Mouse (Mus musculus) cerebellum, adult 18-20 months (tissue): ENCODE measurements around the gene Zpr1.
A peak's percentile ranks its signal among the peaks of the same experiment; 100 is the strongest.

Experiments
- DNase-seq, 2 experiments: peaks; one replicate each; pipeline ENCODE4 v3.0.0; 2021

The Zpr1 gene

DNA sequence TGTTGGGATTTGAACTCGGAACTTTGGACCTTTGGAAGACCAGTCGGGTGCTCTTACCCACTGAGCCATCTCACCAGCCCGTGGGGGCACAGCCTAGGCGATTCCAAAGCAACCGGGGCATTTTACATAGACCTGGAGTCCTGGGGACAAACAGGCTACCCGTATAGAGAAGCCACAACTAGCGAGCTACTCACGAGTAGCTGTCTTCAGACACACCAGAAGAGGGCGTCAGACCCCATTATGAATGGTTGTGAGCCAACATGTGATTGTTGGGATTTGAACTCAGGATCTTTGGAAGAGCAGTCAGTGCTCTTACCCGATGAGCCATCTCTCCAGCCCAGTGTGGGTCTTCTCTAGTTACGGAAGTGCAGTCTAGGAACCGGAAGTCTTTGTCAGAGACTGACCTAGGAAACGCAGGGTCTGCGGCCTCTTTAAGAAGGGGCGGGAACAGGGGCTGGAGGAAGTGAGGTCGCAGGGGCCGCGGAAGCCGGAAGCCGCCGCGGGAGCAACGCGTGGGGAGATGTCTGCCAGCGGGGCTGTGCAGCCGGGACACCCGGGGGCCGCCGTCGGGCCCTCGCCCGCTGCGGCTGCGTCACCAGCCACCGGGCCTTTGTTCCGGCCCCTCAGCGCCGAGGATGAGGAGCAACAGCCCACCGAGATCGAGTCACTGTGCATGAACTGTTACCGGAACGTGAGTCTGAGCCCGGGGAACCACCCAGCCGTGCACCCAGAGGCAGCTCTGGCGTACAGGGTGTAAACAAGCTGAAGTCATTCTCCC lies at the start of gene Zpr1:
Gene Zpr1, plus strand, starts transcription at position 388 of the 778 bp plus-strand sequence.
- DNase-seq, result peak; percentile 87 to 91

DNA sequence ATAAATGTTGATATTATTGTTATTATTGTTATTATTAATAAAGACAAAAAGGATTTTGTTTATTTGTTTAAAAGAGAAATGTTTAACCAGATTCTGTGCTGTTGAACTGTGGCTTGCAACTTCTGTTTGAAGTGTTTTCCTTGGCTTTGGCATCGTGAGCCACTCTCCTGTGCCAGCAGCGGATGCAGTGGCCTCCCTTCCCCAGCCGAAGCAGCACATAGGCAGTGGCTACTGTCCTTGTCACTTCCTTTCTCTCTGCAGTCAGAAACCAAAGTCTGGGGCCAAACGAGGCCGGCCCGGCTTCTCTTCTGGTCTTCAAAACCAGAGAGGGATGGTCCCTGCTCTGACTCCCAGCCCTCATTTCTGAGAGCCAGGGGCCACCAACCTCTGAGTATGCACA lies 49.8 kb upstream of the Zpr1 start:
- no peak for DNase-seq

DNA sequence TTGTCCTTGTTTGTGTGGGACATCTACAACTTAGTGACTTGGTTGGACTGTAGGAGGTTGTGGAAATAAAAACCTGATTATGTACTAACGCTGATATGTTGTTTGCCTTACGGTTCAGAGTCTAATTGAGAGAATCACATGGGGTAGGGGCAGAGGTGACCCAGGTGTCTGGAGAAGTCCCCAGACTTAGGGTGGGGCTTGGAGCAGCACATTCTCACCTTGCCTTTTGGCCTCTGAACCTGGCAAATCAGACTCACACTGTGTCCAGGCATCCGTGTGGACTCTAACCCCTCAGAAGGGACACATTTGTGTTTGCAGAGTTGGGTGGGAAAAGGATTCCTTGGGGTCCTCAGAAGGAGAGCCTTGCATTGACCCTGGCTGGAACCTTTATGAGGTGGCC lies 48.8 kb upstream of the Zpr1 start:
- no peak for DNase-seq

DNA sequence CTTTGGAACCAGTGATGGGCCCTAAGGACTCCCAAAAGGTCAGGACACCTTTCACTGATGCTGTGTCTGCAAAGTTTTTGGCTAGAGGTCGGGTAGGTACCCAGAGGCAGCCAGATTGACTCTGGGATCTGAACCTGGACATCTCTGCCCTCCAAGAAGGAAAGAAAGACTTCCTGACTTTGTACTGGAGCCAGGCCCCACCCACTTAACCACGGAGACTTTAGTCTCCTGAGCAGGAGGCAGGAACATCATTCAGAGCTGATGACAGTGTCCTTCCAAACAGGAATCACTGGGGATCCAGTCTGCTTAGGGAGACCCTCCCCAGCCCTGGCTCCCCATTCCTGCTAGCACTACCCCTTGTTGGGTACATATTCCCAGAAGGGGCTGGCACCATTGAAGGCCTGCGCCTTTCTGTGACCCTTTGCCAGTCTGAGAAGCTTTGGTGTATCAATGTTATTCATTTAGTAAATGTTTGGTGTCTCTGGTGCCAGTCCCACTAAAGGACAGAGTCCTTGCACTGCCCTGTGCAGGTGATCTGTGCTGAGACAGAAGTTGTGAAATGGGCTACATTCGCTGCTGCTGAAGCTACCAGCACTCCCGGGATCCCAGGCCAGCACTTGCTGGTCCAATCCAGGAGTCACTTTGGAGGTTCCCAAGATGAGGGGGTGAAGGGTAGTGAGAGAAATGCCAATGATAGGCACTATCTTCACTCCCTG lies 47.8 kb upstream of the Zpr1 start:
- no peak for DNase-seq

DNA sequence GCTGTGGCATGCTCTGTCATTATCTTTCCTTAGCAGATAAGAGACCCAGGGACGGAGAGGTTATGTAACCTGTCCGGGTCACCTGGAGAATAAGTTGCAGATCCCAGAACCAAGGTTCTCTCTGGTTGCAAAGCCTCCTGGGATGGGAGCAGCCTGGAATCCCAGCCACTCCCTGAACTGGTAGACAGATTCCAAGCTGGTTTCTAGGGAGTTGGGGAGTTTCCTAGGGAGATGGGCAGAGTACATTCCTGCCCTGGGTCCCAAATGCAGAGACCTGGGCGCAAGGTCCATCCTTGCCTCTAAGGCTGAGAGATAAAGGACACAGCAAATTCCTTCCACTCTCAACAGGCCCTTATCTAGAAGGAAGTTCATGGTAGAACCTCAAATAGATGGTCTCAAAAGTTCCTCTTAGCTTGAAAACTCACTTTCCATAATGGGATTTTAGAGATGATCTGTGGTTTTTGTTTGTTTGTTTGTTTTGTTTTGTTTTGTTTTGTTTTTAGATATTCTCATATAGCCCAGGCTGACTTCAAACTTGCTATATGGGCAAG lies 45.7 kb upstream of the Zpr1 start:
- no peak for DNase-seq

DNA sequence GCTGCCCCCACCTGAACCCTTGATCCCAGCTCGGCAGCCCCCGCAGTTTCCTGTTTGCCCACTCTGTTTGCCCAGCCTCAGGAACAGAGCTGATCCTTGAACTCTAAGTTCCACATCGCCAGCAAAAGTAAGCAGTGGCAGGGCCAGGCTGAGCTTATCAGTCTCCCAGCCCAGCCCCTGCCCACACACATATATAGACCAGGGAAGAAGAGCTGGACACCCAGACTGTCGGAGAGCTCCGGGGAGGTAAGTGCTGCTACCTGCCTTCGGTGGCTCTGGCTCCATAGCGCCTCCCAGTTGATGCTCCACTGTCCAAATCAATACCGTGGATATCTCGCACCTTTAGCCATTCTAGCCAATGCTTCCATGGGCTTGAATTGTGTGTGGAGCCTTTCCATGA lies 44.4 kb upstream of the Zpr1 start, which contains the start of gene Apoa1:
Gene Apoa1, plus strand, starts transcription at position 90 of the 400 bp plus-strand sequence.
- DNase-seq, result no peak

DNA sequence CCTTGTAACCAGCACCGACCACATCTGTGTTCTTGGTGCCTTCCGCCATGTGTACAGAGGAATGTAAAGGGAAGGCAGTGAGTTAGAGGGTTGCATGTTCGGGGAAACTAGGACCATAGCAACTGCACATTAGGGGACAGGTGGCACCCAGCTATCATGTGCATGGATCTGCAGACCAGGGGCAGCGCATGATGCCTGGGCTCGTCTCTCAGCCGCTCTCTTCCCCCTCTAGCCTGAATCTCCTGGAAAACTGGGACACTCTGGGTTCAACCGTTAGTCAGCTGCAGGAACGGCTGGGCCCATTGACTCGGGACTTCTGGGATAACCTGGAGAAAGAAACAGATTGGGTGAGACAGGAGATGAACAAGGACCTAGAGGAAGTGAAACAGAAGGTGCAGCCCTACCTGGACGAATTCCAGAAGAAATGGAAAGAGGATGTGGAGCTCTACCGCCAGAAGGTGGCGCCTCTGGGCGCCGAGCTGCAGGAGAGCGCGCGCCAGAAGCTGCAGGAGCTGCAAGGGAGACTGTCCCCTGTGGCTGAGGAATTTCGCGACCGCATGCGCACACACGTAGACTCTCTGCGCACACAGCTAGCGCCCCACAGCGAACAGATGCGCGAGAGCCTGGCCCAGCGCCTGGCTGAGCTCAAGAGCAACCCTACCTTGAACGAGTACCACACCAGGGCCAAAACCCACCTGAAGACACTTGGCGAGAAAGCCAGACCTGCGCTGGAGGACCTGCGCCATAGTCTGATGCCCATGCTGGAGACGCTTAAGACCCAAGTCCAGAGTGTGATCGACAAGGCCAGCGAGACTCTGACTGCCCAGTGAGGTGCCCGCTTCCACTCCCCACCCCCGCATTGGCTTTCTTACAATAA lies 43.1 kb upstream of the Zpr1 start:
- DNase-seq, result peak; percentile 88 to 94

DNA sequence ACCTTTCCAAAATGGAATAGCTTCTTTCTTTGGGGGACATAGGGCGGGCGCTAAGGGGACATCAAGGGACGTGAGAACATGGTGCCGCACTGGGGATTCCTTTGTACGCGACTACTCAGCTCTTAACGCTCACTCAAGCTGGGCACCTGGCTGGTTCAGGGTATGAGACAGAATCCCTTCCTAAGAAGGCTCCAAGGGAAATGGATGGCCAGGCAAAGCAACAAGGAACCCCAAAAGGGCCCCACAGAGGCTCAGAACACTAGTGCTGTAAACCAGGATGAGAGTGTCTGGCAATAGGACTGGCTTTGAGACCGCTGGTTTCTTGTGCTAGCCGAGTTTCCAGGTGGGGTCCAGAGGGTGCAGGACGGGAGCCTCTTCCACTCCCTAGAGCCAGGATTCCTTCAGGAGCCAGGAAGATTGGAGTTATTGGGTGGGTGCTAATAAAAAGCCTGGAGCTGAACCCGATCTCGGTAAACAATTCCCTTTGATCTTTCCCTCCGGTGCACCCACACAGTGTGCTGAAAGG lies 42.4 kb upstream of the Zpr1 start:
- no peak for DNase-seq

DNA sequence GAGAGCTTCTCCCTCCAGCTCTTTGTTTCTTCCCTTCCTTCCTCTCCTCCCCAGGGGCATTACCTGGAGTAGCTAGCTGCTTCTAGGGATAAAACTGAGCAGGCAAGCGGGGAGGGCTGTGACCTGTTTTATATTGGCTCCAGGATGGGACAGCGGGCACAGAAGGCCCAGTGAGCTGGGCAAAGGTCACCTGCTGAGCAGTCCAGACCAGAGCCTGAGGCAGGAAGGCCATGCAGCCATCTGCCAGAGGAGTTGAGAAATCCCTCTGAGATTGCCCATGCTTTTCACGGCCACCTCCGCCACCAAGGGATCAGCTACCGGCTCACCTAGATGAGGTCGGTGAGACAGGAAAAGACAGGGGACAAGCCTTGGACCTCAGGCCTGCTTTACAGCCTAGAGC lies 37.7 kb upstream of the Zpr1 start:
- peak; percentile 51 to 54 for DNase-seq

DNA sequence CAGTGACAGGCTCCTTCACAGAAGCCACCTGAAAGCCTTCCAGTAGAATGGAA lies 37.4 kb upstream of the Zpr1 start, which contains the start of gene Apoc3:
Gene Apoc3, minus strand, starts transcription at position 41 of the 53 bp plus-strand sequence.
- DNase-seq, result no peak

DNA sequence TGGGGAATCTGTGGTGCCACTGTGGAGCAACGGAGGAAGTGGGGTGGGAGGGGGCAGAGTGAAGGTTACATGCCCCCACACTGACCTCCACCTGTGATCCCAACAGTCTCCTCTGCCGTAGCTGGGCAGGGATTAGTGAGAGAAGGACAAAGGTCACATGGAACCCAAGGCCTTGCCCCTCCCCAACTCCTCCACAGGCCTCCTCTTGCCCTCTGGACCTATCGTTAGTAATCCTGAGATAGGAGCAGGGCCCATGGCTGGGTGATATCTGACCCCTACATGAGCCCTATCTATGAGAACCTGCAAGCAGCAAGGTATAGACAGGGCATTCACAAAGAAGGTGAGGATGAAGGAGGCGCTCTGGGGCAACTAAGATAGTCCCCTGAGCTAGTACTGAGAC lies 37.2 kb upstream of the Zpr1 start:
- DNase-seq, result no peak

DNA sequence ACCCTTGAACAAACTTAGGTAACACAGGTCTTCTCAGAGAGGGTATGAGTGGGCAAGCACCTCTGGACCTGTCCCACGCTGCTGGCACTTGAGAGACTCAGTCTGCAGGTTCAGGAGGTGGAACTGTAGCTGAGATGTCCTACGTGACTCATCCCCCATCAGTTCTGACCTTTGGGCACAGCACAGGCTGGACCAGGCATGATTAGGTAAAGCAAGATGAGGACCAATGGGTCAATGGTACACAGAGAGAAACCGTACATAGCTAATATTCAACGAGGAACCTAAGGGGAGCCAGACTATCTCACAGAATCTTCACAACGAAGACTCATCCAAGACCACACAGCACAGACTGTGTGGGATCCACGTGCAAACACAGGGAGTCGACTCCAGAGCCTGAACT lies 34.0 kb upstream of the Zpr1 start:
- no peak for DNase-seq

DNA sequence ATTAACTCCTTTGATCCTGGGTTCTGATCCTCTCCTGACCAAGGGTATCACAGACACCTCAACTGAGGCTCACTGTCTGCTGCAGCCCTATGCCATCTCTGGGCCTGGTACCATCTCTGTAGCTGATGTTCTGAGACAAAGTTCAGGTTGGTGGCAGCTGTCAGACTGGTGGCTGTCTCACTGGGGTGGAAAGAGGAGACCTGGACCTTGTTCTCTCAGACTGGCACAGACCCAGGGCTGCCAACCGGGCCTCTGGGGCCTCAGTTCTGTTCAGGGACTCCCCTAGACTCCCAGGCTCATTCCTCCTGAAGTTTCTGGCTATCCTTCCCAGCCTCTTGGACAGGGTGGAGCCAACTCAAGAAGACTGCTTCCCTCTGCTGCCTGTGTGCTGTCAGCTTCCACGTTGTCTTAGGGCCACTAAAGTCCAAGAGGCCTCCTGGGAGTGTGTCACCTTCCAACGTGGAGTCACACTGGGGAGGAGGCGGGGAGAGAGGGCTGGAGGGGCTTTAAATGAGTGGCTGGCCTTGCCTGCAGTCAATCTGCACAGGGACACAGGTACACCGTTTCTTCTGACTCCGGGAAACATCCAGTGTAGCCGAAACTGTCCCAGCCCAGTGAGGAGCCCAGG lies 32.2 kb upstream of the Zpr1 start, which contains the start of gene Apoa4:
Gene Apoa4, plus strand, starts transcription at position 171 of the 628 bp plus-strand sequence.
- DNase-seq, result no peak

DNA sequence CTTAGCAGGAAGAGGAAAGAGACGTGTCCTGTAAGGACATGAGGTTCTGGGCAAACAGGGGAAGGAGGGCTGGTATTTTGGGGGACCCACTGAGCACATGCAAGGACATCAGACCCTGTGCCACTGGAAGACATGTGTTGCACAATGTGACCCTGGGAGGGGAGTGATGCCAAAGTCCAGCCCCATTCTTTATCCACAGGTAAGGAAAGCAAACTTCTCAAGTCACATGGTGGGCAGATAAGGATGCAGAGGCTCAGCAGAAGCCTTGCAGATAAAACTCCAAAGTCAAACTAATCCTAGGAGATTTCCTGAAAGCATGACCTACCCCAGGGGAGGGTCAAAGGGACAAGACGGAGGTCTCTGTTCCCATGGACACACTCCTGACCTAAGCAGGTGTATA lies 31.0 kb upstream of the Zpr1 start:
- DNase-seq, result no peak

DNA sequence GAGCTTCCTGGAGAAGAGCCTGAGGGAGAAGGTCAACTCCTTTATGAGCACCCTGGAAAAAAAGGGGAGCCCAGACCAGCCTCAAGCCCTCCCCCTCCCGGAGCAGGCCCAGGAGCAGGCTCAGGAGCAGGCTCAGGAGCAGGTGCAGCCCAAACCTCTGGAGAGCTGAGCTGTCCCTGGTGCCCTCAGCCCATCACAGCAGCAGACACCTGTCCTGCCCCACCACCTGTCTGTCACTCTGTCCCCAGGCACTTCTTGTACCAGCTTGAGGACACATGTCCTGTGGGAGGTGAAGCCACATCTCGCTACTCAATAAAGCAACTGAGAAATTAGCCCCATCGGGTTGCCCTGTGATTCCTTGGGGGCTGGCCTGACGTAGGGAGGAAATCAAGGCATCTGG lies 29.7 kb upstream of the Zpr1 start:
- no peak for DNase-seq

DNA sequence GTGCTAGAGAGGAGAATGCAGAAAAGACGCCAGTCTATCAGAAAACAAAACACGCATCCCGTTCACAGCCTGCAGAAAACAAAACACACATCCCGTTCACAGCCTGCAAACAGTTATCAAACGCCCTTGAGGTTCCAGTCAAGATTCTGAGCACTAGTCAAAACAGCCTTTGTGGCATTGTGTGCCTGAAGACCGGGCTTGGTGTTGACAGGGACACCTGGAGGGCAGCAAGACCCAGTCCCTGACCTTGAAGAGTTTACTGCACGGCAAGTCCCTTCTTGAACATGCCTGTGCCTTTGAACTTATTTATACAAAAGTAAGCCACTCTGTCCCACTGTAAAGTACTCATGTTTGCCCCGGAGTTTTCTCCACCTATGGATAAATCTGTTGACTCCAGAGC lies 29.3 kb upstream of the Zpr1 start:
- no peak for DNase-seq

DNA sequence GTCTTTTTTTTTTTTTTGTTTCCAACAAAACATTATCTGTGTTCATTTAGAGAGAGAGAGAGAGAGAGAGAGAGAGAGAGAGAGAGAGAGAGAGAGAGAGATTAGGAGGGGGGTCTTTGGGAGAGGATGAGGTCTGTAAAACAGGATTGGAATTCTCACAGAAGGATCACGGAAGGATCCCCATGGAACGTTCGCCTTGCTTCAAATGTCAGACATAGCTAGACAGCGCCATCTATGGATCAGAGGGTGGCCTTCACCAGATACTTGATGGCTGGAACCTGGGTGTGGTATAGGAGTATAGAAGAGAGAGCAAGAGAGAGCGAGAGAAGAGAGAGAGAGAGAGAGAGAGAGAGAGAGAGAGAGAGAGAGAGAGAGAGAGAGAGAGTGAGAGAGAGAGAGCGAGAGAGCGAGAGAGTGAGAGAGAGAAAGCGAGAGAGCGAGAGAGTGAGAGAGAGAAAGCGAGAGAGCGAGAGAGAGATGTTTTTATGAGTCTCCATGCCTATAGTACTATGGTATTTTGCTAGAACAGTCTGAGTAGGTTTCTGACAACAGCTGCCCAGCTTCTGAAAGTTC lies 26.0 kb upstream of the Zpr1 start:
- DNase-seq, result peak; percentile 79 to 82

DNA sequence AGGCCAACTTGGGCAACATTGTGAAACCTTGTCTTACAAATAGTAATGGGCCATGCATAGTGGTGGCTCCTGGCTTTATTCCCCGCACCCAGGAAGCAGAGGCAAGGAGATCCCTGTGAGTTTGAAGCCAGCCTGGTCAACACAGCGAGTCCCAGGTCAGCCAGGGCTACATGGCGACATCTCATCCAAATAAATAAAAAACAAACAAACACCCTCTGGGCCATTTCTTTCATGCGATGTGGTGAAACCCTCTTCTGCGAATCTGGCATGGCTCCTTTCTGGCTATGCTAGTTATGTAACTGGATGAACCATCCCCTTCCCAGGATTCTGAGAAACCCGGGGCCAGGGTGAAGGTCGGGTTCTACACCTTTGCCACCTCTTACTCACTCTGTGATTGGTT lies 16.7 kb upstream of the Zpr1 start:
- DNase-seq, result no peak

DNA sequence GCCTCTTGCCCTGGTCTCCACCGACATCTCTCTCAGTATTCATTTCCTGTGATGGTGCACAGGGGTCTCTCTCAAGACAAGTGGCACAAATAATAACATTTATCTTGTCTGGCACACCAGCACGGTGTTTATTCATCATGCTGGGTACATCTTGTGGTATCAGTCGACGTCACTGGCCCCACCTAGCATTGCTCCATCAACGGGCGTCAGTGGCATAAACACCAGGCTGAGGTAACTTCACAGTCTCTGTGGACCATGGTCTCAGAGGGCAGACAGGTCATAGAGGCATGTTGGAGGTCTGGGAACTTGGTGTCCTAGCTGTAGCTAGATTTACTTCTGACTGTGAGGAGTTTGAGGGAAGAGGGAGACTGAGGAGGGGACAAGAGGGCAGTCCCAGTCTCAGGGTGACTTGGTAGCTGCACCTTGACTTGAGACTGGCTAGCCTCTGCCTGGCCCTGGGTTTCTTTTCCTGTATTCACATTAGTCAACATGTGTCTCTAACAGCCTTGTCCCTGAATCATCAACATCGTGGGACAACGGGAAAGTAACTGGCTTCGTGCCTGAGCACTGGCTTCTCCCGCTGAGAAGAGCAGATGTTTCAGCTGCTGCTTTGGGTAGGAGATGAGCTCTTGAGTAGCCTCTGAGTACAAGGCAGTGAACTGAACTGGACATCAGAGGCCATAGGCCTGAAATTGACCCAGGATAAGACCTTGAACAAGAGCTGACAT lies 16.0 kb upstream of the Zpr1 start:
- no peak for DNase-seq

DNA sequence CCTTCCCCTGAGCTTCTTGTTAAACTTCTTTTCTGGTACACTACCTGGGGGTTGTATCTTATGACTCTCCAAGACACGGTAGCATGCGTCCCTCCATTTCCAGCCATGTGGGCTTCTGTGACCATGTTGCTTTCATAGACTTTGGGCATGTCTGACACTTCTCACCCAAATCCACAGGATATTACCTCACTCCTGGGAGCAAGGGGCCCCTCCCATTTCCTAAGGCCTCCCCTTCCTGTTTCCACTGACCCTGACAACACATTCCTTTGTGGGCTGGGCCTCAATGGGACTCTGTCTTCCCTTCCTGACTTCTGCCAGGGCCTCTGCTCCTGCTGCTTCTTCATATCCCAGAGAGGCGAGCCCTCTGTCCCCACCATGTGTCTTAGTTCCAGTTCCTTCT lies 15.3 kb upstream of the Zpr1 start:
- no peak for DNase-seq

DNA sequence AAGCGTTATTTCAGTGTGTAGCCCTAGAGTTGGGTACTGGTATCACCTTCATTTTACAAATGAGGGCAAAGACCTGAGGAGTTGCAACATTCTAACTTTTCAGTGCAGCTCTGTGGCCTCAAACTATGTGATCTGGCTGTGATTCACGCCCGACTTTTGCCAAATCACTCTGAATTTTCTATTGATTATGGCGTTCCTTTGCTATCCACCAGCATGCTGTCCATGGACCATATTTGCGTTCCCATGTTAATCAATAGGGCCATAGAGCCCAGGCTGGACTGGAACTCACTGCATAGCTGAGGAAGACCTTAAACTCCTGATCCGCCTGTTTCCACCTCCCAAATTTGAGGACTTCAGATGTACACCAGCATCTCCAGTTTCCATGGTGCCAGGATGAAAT lies 13.8 kb upstream of the Zpr1 start:
- no peak for DNase-seq

DNA sequence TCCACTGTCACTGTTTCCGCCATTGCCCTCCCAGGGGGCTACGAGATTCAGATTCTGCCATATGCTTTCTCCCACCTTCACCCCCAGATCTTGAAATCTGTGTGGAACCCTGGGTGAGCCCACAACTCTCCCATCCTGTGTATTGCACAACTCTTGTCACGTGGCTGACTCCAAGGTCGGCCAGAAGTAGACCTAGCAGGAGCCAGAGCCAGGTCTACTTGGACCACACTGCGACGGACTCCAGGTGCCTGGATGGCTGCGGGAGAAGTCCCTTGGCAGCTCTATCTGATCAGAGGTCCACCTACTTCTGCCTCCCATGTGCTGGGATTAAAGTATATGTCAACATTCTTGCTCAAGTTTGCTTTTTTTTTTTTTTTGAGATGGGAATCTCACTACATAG lies 11.7 kb upstream of the Zpr1 start:
- no peak for DNase-seq
